Comparison of ENCODE assay signal across 8 mouse cellular contexts in the genomic region with DNA sequence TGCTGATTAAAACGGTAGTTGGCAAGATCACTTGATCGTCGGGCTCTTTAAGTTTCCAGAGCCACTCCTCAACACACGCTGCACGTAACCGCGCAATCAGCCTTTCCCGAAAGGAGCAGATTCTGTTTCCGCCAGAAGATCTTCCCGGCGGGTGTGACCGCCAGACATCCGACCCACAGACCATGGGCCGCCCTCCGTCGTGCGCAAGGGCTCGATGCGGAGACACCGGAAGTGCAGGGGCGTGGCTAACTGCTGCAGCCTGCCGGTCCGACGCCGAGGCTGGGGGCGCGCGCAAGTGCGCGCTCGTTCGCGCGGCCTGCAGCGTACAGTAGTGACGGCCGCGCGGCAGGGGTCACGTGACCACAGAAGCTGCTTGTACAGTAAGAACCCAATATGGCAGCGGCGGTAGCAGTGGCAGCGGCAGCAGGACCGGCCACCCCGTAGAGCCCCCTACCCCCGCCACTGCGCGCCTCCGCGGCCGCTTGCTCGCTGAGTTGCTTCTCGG. TPM values are rescaled to one million over a fixed set of nuclear protein-coding genes. Genes with fewer than 3 reads are reported as not detected.
DNase-seq lines count a peak whose midpoint lies in the region; ATAC-seq and TF ChIP-seq lines count a peak whose summit lies in the region.

Asxl2 (plus strand) TSS at position 328 of the 505 bp plus-strand sequence.

- no peaks in the 10 kb centered on the region for H3K9me3 ChIP-seq in megakaryocyte, embryonic 14.5 days

- no peaks in the 10 kb centered on the region for H3K27me3 ChIP-seq in megakaryocyte, embryonic 14.5 days (replicated peaks)

- ATAC-seq in activated CD4-positive, CD25-positive, alpha-beta regulatory T cell, adult 4 months = peak; percentile 76

- H3K27ac ChIP-seq in cortical plate, adult 2 months (ENCODE audit: insufficient read depth, low read length) = peak within 1 kb of the TSS; percentile 96

- H3K4me3 ChIP-seq in cortical plate, adult 2 months (ENCODE audit: insufficient read depth, low read length) = peak within 1 kb of the TSS; percentile 93
- peak within 1 kb of the TSS; percentile 99 for H3K4me3 ChIP-seq in megakaryocyte, embryonic 14.5 days (replicated peaks)

- peak; percentile 66; the same call in 1 of the 2 replicates for TF ChIP-seq POLR2A in cortical plate, adult 2 months (IDR thresholded peaks at IDR 0.05; ENCODE audit: extremely low read depth, insufficient read depth, low read length)

- H3K36me3 ChIP-seq in megakaryocyte, embryonic 14.5 days (replicated peaks; ENCODE audit: low read length) = peaks cover 22% of the 10 kb centered on the region

- H3K4me1 ChIP-seq in cortical plate, adult 2 months (ENCODE audit: control insufficient read depth, insufficient read depth, low read length) = no peaks in the 10 kb centered on the region
- H3K4me1 ChIP-seq in megakaryocyte, embryonic 14.5 days = peaks cover 72% of the 10 kb centered on the region

- DNase-seq in gastrocnemius, adult 8-10 months (ENCODE audit: low spot score in 2 of 2) = peak; percentile 99 to 100
- DNase-seq in hindlimb bud, embryonic 11.5 days (ENCODE audit: extremely low spot score, low read depth, low spot score) = peak; percentile 93
- peak; percentile 91 to 99 for DNase-seq in left cerebral cortex, adult 8-10 months (ENCODE audit: low spot score in 2 of 2)
- peak; percentile 100 for DNase-seq in right cerebral cortex, postnatal 10 days (ENCODE audit: low spot score in 2 of 2)
- peak; percentile 98 for DNase-seq in urinary bladder, postnatal 25 days (ENCODE audit: low spot score)

- no peak for TF ChIP-seq CTCF in cortical plate, adult 2 months (IDR thresholded peaks at IDR 0.05; ENCODE audit: extremely low read depth, insufficient read depth, low read length)

RNA-seq across cellular contexts. Expression of gene Asxl2, which starts in this region (rescaled TPM):
- polyA plus RNA-seq in activated CD4-positive, CD25-positive, alpha-beta regulatory T cell, adult 4 months (2017; shearing (Covaris generic)) = 10 to 100 TPM; 41.4 to 45.4 TPM
- 10.2 and 11.0 TPM in 2 replicates for polyA plus RNA-seq in cortical plate, adult 2 months (2012; rRNA removed)
- total RNA-seq in gastrocnemius, adult 8-10 months (2022) = 10 to 100 TPM; 15.8 to 19.9 (median 18.4) TPM
- 10 to 100 TPM; 32.7 to 36.9 (median 34.3) TPM for total RNA-seq in left cerebral cortex, adult 8-10 months (2022)
- polyA plus RNA-seq in megakaryocyte, embryonic 14.5 days (2012; ENCODE audit: insufficient read depth, low replicate concordance) = 1.8 and 4.3 TPM in 2 replicates

Comparison
In these comparisons a context has a peak if more than half of its experiments do, and no peak if none do; other contexts are left out.
1. Peak in every context shown above with its lines: DNase-seq, ATAC-seq, H3K4me3 ChIP-seq and H3K27ac ChIP-seq.